8 mouse cellular contexts compared by ENCODE assay signal in genomic region chr10:7883524-7883923, GRCm38 (mm10). TPM values are rescaled to one million over a fixed set of nuclear protein-coding genes. Genes with fewer than 3 reads are reported as not detected.
DNase-seq lines count a peak whose midpoint lies in the region; ATAC-seq and TF ChIP-seq lines count a peak whose summit lies in the region.

No protein-coding gene starts in this region.

- 0 out of 2 replicates have a peak, but pooled peaks have one; percentile 48 for ATAC-seq in heart, embryonic 12.5 days (ENCODE audit: insufficient number of reproducible peaks, low FRiP score)
- ATAC-seq in liver, embryonic 13.5 days (ENCODE audit: low read depth) = peak; percentile 41; the same call in 1 of the 2 replicates
- peak; percentile 84; the same call in 1 of the 2 replicates for ATAC-seq in neural tube, embryonic 12.5 days (ENCODE audit: low FRiP score, low read depth)

- no peak overlapping the region for H3K27ac ChIP-seq in CH12.LX (ENCODE audit: insufficient read depth, low read depth)
- no peak overlapping the region for H3K27ac ChIP-seq in embryonic fibroblast, embryonic 13.5 days (ENCODE audit: insufficient read depth, low read length)
- no peak overlapping the region for H3K27ac ChIP-seq in heart, embryonic 12.5 days (ENCODE audit: poor library complexity, severe bottlenecking)
- H3K27ac ChIP-seq in liver, embryonic 13.5 days = no peak overlapping the region
- no peak overlapping the region for H3K27ac ChIP-seq in neural tube, embryonic 12.5 days

- H3K4me3 ChIP-seq in CH12.LX (replicated peaks in 1 of 3; ENCODE audit: low read depth in 2 of 3, low read length in 2 of 3, poor library complexity in 1 of 3) = no peak overlapping the region
- no peak overlapping the region for H3K4me3 ChIP-seq in embryonic fibroblast, embryonic 13.5 days (ENCODE audit: insufficient read depth, low read length)
- H3K4me3 ChIP-seq in heart, embryonic 12.5 days = no peak overlapping the region
- H3K4me3 ChIP-seq in liver, embryonic 13.5 days (replicated peaks) = no peak overlapping the region
- no peak overlapping the region for H3K4me3 ChIP-seq in neural tube, embryonic 12.5 days

- no peaks in the 10 kb centered on the region for H3K79me2 ChIP-seq in CH12.LX (replicated peaks; ENCODE audit: control insufficient read depth, extremely low read depth, insufficient read depth, poor library complexity, severe bottlenecking)

- DNase-seq in CH12.LX (ENCODE audit: extremely low read depth) = peak; percentile 80
- DNase-seq in adrenal gland, postnatal 36 days = peak; percentile 77 to 84
- DNase-seq in kidney, postnatal 10 days = peak; percentile 86
- DNase-seq in liver, embryonic 13.5 days = peak; percentile 30
- DNase-seq in telencephalon, adult 2 months (ENCODE audit: low read depth, low spot score) = peak; percentile 19

- H3K27me3 ChIP-seq in CH12.LX (replicated peaks) = no peaks in the 10 kb centered on the region
- no peaks in the 10 kb centered on the region for H3K27me3 ChIP-seq in heart, embryonic 12.5 days (replicated peaks)
- H3K27me3 ChIP-seq in liver, embryonic 13.5 days = no peaks in the 10 kb centered on the region
- no peaks in the 10 kb centered on the region for H3K27me3 ChIP-seq in neural tube, embryonic 12.5 days (replicated peaks)

- in situ Hi-C loops in CH12.LX (cut with MboI; ENCODE audit: low pct_ligation_motif_present, low pct_unique_long_range_greater_than_20kb, low sequenced_read_pairs) = loop anchor here (5.0 to 25.0 kb wide), 3 partner anchors 311 to 829 kb away; no protein-coding TSS in a partner anchor

- no peaks in the 10 kb centered on the region for H3K36me3 ChIP-seq in CH12.LX (replicated peaks in 1 of 2; ENCODE audit: control insufficient read depth in 1 of 2, insufficient read depth in 1 of 2, low read length in 1 of 2)
- H3K36me3 ChIP-seq in heart, embryonic 12.5 days = no peaks in the 10 kb centered on the region
- H3K36me3 ChIP-seq in liver, embryonic 13.5 days = no peaks in the 10 kb centered on the region
- no peaks in the 10 kb centered on the region for H3K36me3 ChIP-seq in neural tube, embryonic 12.5 days

- TF ChIP-seq CTCF in CH12.LX (conservative IDR thresholded peaks at IDR 0.05 in 1 of 2, IDR thresholded peaks at IDR 0.05 in 1 of 2; ENCODE audit: low read depth in 2 of 2, low read length in 2 of 2) = peak; percentile 95 to 97
- TF ChIP-seq CTCF in embryonic fibroblast, embryonic 13.5 days (IDR thresholded peaks at IDR 0.05; ENCODE audit: borderline replicate concordance, insufficient read depth, low read length) = peak; percentile 99

- no peaks in the 10 kb centered on the region for H3K9me3 ChIP-seq in CH12.LX (replicated peaks; ENCODE audit: low read length)
- no peaks in the 10 kb centered on the region for H3K9me3 ChIP-seq in heart, embryonic 12.5 days (replicated peaks)
- no peaks in the 10 kb centered on the region for H3K9me3 ChIP-seq in liver, embryonic 13.5 days (replicated peaks)
- no peaks in the 10 kb centered on the region for H3K9me3 ChIP-seq in neural tube, embryonic 12.5 days

- no peak for TF ChIP-seq EP300 in CH12.LX (IDR thresholded peaks at IDR 0.05; ENCODE audit: low read length)

- H3K4me1 ChIP-seq in CH12.LX (ENCODE audit: control insufficient read depth in 1 of 2, insufficient read depth in 2 of 2) = no peaks in the 10 kb centered on the region
- H3K4me1 ChIP-seq in embryonic fibroblast, embryonic 13.5 days (ENCODE audit: control insufficient read depth, insufficient read depth, low read length) = no peaks in the 10 kb centered on the region
- no peaks in the 10 kb centered on the region for H3K4me1 ChIP-seq in heart, embryonic 12.5 days (replicated peaks)
- no peaks in the 10 kb centered on the region for H3K4me1 ChIP-seq in liver, embryonic 13.5 days (replicated peaks)
- no peaks in the 10 kb centered on the region for H3K4me1 ChIP-seq in neural tube, embryonic 12.5 days

- WGBS in heart, embryonic 12.5 days = 11% methylated on average over 5 of the region's 5 CpGs
- WGBS in liver, embryonic 13.5 days (ENCODE audit: insufficient replicate concordance) = 10% methylated on average over 5 of the region's 5 CpGs
- WGBS in neural tube, embryonic 12.5 days = 12% methylated on average over 5 of the region's 5 CpGs

- TF ChIP-seq RAD21 in CH12.LX (IDR thresholded peaks at IDR 0.05; ENCODE audit: low read depth, low read length) = no peak; the same call in none of the 2 replicates

- no peak overlapping the region for H3K9ac ChIP-seq in CH12.LX (ENCODE audit: insufficient read depth, low read depth)
- no peak overlapping the region for H3K9ac ChIP-seq in heart, embryonic 12.5 days
- H3K9ac ChIP-seq in liver, embryonic 13.5 days = no peak overlapping the region
- no peak overlapping the region for H3K9ac ChIP-seq in neural tube, embryonic 12.5 days

- H3K4me2 ChIP-seq in CH12.LX (ENCODE audit: insufficient read depth, low read depth, poor library complexity, severe bottlenecking) = no peak overlapping the region
- H3K4me2 ChIP-seq in heart, embryonic 12.5 days = no peak overlapping the region
- H3K4me2 ChIP-seq in liver, embryonic 13.5 days = no peak overlapping the region
- H3K4me2 ChIP-seq in neural tube, embryonic 12.5 days (replicated peaks) = no peak overlapping the region

- dilution Hi-C loops in CH12.LX (cut with MboI; ENCODE audit: extremely low pct_ligation_motif_present, extremely low pct_unique_long_range_greater_than_20kb, low sequenced_read_pairs) = no loop called here

- no peak for TF ChIP-seq POLR2A in CH12.LX (IDR thresholded peaks at IDR 0.05; ENCODE audit: low read depth, low read length)
- TF ChIP-seq POLR2A in embryonic fibroblast, embryonic 13.5 days (IDR thresholded peaks at IDR 0.05; ENCODE audit: low read depth, low read length) = no peak

TF ChIP-seq in CH12.LX, 34 proteins besides CTCF, POLR2A, EP300 and RAD21:
- TF ChIP-seq MYC (IDR thresholded peaks at IDR 0.05; ENCODE audit: low read depth, low read length) (no peak), SMC3 (IDR thresholded peaks at IDR 0.05; ENCODE audit: low read depth, low read length) (peak; percentile 99), TBP (conservative IDR thresholded peaks at IDR 0.05; ENCODE audit: low read depth, low read length) (no peak), ZMIZ1 (IDR thresholded peaks at IDR 0.05; ENCODE audit: low read depth, low read length) (no peak), USF2 (conservative IDR thresholded peaks at IDR 0.05; ENCODE audit: low read depth, low read length) (no peak), ZC3H11A (IDR thresholded peaks at IDR 0.05; ENCODE audit: low read depth, low read length) (peak; percentile 98), USF1 (IDR thresholded peaks at IDR 0.05; ENCODE audit: low read depth, low read length) (no peak), MAZ (IDR thresholded peaks at IDR 0.05; ENCODE audit: low read depth, low read length) (no peak), E2F4 (IDR thresholded peaks at IDR 0.05; ENCODE audit: insufficient replicate concordance, low read depth, low read length) (no peak)
TF ChIP-seq in CH12.LX: peak in this region for 2.

RNA-seq across cellular contexts. Expression of gene Zc3h12d, which starts 51.3 kb away (rescaled TPM):
- total RNA-seq in CH12.LX (2012; rRNA removed) (13.4 and 16.3 TPM in 2 replicates), CH12.LX (2014; rRNA removed) (10.7 and 11.8 TPM in 2 replicates)
- 22.5 and 28.0 TPM in 2 replicates for polyA plus RNA-seq in CH12.LX (2012; ENCODE audit: insufficient read length, low read depth)
- total RNA-seq in adrenal gland, postnatal 36 days (2021) = under 1 TPM; 0.13 to 0.33 TPM
- polyA plus RNA-seq in embryonic fibroblast, embryonic 13.5 days (2011; ENCODE audit: insufficient read length, low read depth, missing spikeins) = not detected in 2 replicates
- 0.15 and 0.22 TPM in 2 replicates for polyA plus RNA-seq in heart, embryonic 12.5 days (2016; fragmentation: Nextera tagmentation; extraction: Ambion mirVana)
- 0.22 and 0.23 TPM in 2 replicates for polyA plus RNA-seq in liver, embryonic 13.5 days (2015; fragmentation: Nextera tagmentation; extraction: Ambion mirVana)
- 0.05 and 0.09 TPM in 2 replicates for polyA plus RNA-seq in neural tube, embryonic 12.5 days (2016; fragmentation: Nextera tagmentation; extraction: Ambion mirVana)

Comparison
In these comparisons a context has a peak if more than half of its experiments do, and no peak if none do; other contexts are left out.
1. DNase-seq: peak in every context shown above with its lines; median percentile 86 in kidney, postnatal 10 days; 80 in adrenal gland, postnatal 36 days; 80 in CH12.LX; 30 in liver, embryonic 13.5 days; 19 in telencephalon, adult 2 months.
2. RNA of gene Zc3h12d, which starts 51.3 kb away (polyA plus RNA-seq): 22.5 to 28.0 TPM in CH12.LX; 0.22 to 0.23 TPM in liver, embryonic 13.5 days, 0.15 to 0.22 TPM in heart, embryonic 12.5 days, 0.05 to 0.09 TPM in neural tube, embryonic 12.5 days and not detected in embryonic fibroblast, embryonic 13.5 days; every median in the first group is over 10 times any median in the second.
3. Peak in every context shown above with its lines, with median percentiles within 50 percentile points of each other: ATAC-seq.